Mouse (Mus musculus): ENCODE measurements around the gene Gm11397. TPM values are rescaled to one million over a fixed set of nuclear protein-coding genes. Genes with fewer than 3 reads are reported as not detected.
"Not testable (repeated sequence)": the region's sequence is repeated elsewhere in the genome, so short reads cannot be mapped to it uniquely, and the experiment has no call there.

Gm11397 gene
- not detected in 2 replicates for polyA plus RNA-seq (2016; fragmentation: Nextera tagmentation; extraction: Ambion mirVana)

- H3K36me3 ChIP-seq (replicated peaks); H3K27me3 ChIP-seq (replicated peaks; ENCODE audit: low read depth, poor library complexity, severe bottlenecking); H3K4me1 ChIP-seq; DNase-seq (ENCODE audit: low spot score); H3K9me3 ChIP-seq; H3K4me3 ChIP-seq; H3K27ac ChIP-seq (replicated peaks): not testable (repeated sequence)
- WGBS: 80% methylated on average over 2 of the region's 2 CpGs
Measured at GRCm38 (mm10) chr13:33395461-33395860, at the start of gene Gm11397. Gm11397 (plus strand) TSS chr13:33395761.

GRCm38 (mm10) chr13:33356666-33357065 lies 38.9 kb upstream of the Gm11397 start:
- 95% methylated on average over 1 of the region's 1 CpGs for WGBS
- not testable (repeated sequence) for H3K4me1 ChIP-seq; H3K9me3 ChIP-seq; H3K4me3 ChIP-seq; DNase-seq (ENCODE audit: low spot score); H3K27ac ChIP-seq (replicated peaks); H3K36me3 ChIP-seq (replicated peaks); H3K27me3 ChIP-seq (replicated peaks; ENCODE audit: low read depth, poor library complexity, severe bottlenecking)

GRCm38 (mm10) chr13:33432714-33433113 lies 37.2 kb downstream of the Gm11397 start:
- not testable (repeated sequence) for H3K27me3 ChIP-seq (replicated peaks; ENCODE audit: low read depth, poor library complexity, severe bottlenecking); H3K9me3 ChIP-seq; H3K36me3 ChIP-seq (replicated peaks); H3K27ac ChIP-seq (replicated peaks); DNase-seq (ENCODE audit: low spot score); H3K4me3 ChIP-seq; H3K4me1 ChIP-seq

Other genes with a start within 250 kb of the Gm11397 start
- gene Serpinb9c, start 236.0 kb upstream of the Gm11397 start, polyA plus RNA-seq (2016; fragmentation: Nextera tagmentation; extraction: Ambion mirVana): not detected in 2 replicates
- not detected in 2 replicates for gene Serpinb9d, start 202.8 kb upstream of the Gm11397 start, polyA plus RNA-seq (2016; fragmentation: Nextera tagmentation; extraction: Ambion mirVana)
- gene Serpinb9e, start 146.1 kb upstream of the Gm11397 start, polyA plus RNA-seq (2016; fragmentation: Nextera tagmentation; extraction: Ambion mirVana): not detected in 2 replicates
- gene Serpinb9f, start 71.7 kb upstream of the Gm11397 start, polyA plus RNA-seq (2016; fragmentation: Nextera tagmentation; extraction: Ambion mirVana): not detected in 2 replicates
- not detected in 2 replicates for gene Serpinb9g, start 89.0 kb downstream of the Gm11397 start, polyA plus RNA-seq (2016; fragmentation: Nextera tagmentation; extraction: Ambion mirVana)